Mouse (Mus musculus) lung, embryonic 16.5 days (tissue): ENCODE data around the gene Kif14. TPM values are rescaled to one million over a fixed set of nuclear protein-coding genes. Genes with fewer than 3 reads are reported as not detected.
A peak's percentile ranks its signal among the peaks of the same experiment; 100 is the strongest.

ENCODE experiments used
- ATAC-seq: fragments of 200-750 bp; cut with Nextera tagmentation; 2 replicates; pipeline ENCODE4 v1.8.0; 2017; ENCODE audit warnings: low read depth, mild to moderate bottlenecking, moderate library complexity
- H3K27ac ChIP-seq: fragments of 300-500 bp; sonication (generic); 2 replicates; pipeline ENCODE4 v1.5.1; 2014; ENCODE audit warnings: mild to moderate bottlenecking, control low read depth, low read length
- H3K27me3 ChIP-seq: fragments of 300-500 bp; sonication (generic); 2 replicates; pipeline ENCODE4 v1.6.1; 2014; ENCODE audit warnings: low read depth, low read length, mixed read lengths; ENCODE audit not compliant: control insufficient read depth, insufficient read depth
- H3K36me3 ChIP-seq: fragments of 300-500 bp; sonication (generic); 2 replicates; pipeline ENCODE4 v1.6.1; 2014; ENCODE audit warnings: low read length; ENCODE audit not compliant: control insufficient read depth, insufficient read depth
- H3K4me1 ChIP-seq: fragments of 300-500 bp; sonication (generic); replicated peaks from 2 replicates; pipeline ENCODE4 v1.6.1; 2014; ENCODE audit warnings: low read length, mixed read lengths; ENCODE audit not compliant: control insufficient read depth, insufficient read depth
- H3K4me2 ChIP-seq: fragments of 300-500 bp; sonication (generic); 2 replicates; pipeline ENCODE4 v1.6.1; 2014; ENCODE audit warnings: low read depth, low read length, control low read depth
- H3K4me3 ChIP-seq: fragments of 300-500 bp; sonication (generic); 2 replicates; pipeline ENCODE4 v1.5.1; 2014; ENCODE audit warnings: mild to moderate bottlenecking, low read length, control low read depth
- H3K9ac ChIP-seq: fragments of 300-500 bp; sonication (generic); 2 replicates; pipeline ENCODE4 v1.6.1; 2014; ENCODE audit warnings: low read length, control low read depth
- H3K9me3 ChIP-seq: fragments of 300-500 bp; sonication (generic); 2 replicates; pipeline ENCODE4 v1.6.1; 2016; ENCODE audit warnings: low read length; ENCODE audit not compliant: control insufficient read depth
- WGBS: fragments of 180-500 bp; shearing (Covaris S2); extraction: QIAGEN DNeasy Blood & Tissue Kit; methylation state at CpG from one replicate; pipeline ENCODE4 v1.1.7; 2014; 5-methylcytosine and 5-hydroxymethylcytosine counted together
- polyA plus RNA-seq: library from polyadenylated mRNA; unstranded; fragments of >200 nt; fragmentation: Nextera tagmentation; extraction: Ambion mirVana; gene quantifications from 2 replicates; pipeline ENCODE4 v1.2.1, GENCODE M21; 2015

Gene Kif14
- polyA plus RNA-seq, 1 experiment from 2014 or later: 5.6 TPM

DNA sequence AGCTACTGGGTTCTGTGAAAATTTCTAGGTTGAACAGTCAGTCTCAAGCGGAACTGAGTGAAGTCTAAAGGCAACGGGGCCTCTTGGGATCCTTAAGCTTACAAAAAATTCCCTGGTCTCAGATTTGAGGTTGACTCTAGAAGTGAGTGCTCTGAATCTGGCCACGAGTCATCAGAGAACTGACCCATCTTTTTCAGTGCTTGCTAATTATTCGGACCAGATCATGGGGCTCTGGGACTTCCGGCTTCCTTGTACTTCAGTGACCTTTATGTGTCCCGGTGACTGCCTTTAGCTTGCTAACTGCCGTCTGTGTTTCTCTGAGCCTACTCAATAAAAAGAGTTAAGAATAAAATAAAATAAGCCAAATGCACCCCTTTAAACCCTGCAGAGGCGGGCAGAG, 103.1 kb downstream of the Kif14 start:
- Histone ChIP-seq H3K9me3 (no peaks in the 10 kb centered on the region), H3K4me1 (peaks cover 3% of the 10 kb centered on the region; the same call in 1 of the 2 replicates), H3K4me3 (no peak overlapping the region), H3K27ac (no peak overlapping the region), H3K36me3 (no peaks in the 10 kb centered on the region), H3K27me3 (no peaks in the 10 kb centered on the region), H3K4me2 (no peak overlapping the region), H3K9ac (no peak overlapping the region)
- ATAC-seq: no peak
- WGBS: 75% methylated on average over 8 of the region's 8 CpGs

DNA sequence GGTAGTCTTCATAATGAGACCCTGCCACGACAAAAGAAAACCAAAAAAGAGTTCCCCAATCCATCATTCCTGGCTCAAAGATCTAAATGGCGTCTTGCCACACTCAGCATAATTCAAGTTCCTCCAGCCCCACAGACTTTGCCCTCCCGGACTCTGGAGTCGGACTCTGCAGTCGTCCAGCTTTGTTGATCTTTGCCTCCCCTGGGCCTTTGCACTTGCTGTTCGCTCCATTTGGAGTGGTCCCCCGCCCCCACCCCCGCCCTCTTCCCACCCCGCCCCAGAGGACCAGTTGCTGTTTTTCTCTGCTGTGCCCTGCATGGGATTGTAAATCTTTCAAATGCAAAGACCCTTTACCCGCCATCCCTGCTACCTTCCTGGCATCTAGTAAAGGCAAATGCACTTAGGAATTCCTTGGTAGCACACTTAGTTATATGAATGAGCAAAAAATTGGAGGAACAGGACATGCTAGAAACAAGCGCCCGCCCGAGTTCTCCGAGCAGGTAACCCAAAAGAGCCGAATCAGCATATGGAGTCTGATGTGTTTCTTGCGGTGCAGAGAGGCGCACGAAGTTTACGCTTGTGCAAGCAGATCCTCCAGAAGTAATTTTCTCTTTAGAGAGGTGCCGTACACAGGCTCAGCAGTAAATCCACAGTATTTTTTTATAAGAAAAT, 103.6 kb downstream of the Kif14 start:
- Histone ChIP-seq H3K4me2 (peak overlapping the region; percentile 39), H3K4me3 (no peak overlapping the region), H3K9me3 (no peaks in the 10 kb centered on the region), H3K27me3 (no peaks in the 10 kb centered on the region), H3K36me3 (no peaks in the 10 kb centered on the region), H3K4me1 (peaks cover 3% of the 10 kb centered on the region; the same call in 1 of the 2 replicates), H3K9ac (no peak overlapping the region), H3K27ac (no peak overlapping the region)
- no peak for ATAC-seq
- 57% methylated on average over 20 of the region's 20 CpGs for WGBS

DNA sequence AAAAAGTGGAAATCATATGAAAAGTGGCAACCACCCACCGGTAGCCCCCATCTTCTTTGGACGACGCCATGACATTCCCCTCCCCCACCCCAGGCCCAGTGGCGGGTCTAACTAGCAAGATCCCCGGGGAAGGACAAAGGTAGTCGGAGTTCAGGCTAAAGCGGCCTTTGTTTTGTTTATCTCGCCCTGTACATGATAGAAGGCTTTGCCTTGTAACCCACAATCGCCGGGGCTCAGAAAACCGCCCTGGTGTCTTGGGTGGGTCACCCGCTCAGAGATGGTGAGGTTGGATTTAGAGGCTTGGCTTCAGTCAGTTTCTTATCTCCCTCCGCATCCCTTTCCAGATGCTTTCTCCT, 104.1 kb downstream of the Kif14 start:
- no peaks in the 10 kb centered on the region for H3K27me3 ChIP-seq
- peak overlapping the region; percentile 1; the same call in 1 of the 2 replicates for H3K4me3 ChIP-seq
- no peak for ATAC-seq
- no peak overlapping the region for H3K27ac ChIP-seq
- H3K9ac ChIP-seq: no peak overlapping the region
- H3K9me3 ChIP-seq: no peaks in the 10 kb centered on the region
- peaks cover 3% of the 10 kb centered on the region; the same call in 1 of the 2 replicates for H3K4me1 ChIP-seq
- WGBS: 19% methylated on average over 13 of the region's 13 CpGs
- H3K4me2 ChIP-seq: peak overlapping the region; percentile 39
- no peaks in the 10 kb centered on the region for H3K36me3 ChIP-seq

DNA sequence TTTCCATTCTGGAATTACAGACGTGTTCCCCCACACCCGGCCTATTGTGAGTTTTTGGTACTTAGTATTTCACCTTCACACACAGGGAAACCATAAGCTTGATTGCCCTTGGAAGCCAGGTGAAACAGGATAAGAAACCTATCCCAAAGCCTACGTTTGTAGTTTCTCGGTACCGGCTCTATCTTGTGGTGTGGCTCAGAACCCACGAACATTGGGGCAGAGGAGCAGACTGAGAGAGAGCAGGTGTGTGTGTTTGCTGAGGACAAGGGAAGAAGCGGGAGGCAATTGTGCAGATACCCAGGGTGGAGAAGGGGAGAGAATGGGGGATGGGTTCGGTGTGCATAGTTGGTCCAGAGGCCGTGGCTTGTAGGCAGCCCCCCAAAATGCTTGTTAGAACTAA, 104.8 kb downstream of the Kif14 start:
- Histone ChIP-seq H3K36me3 (no peaks in the 10 kb centered on the region), H3K4me2 (no peak overlapping the region), H3K27me3 (no peaks in the 10 kb centered on the region), H3K9me3 (no peaks in the 10 kb centered on the region), H3K27ac (no peak overlapping the region), H3K4me3 (no peak overlapping the region), H3K4me1 (peaks cover 3% of the 10 kb centered on the region; the same call in 1 of the 2 replicates), H3K9ac (no peak overlapping the region)
- WGBS: 87% methylated on average over 9 of the region's 9 CpGs
- ATAC-seq: no peak

DNA sequence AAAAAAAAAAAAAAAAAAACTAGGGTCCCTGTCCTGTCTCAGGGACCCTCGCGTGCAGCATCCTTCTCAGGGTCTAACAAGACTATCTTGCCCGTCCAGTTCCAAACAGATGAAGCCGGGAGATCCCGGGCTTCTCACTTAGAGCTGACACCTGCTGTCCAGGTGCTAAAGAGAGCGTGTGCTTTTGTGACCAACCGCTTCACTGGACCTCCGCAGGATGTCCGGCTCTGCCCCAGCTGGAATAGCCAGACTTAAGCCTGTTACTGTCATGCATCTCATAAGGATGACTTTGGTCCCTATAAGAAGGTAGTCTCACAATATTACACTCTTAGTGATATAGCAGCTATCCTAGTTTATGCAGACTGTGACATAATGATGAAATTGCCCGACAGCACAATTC, 105.4 kb downstream of the Kif14 start:
- no peak overlapping the region for H3K4me3 ChIP-seq
- H3K9me3 ChIP-seq: no peaks in the 10 kb centered on the region
- WGBS: 86% methylated on average over 10 of the region's 10 CpGs
- H3K36me3 ChIP-seq: no peaks in the 10 kb centered on the region
- H3K27ac ChIP-seq: no peak overlapping the region
- H3K4me1 ChIP-seq: peaks cover 3% of the 10 kb centered on the region; the same call in 1 of the 2 replicates
- no peak overlapping the region for H3K9ac ChIP-seq
- no peak overlapping the region for H3K4me2 ChIP-seq
- no peak for ATAC-seq
- H3K27me3 ChIP-seq: no peaks in the 10 kb centered on the region

DNA sequence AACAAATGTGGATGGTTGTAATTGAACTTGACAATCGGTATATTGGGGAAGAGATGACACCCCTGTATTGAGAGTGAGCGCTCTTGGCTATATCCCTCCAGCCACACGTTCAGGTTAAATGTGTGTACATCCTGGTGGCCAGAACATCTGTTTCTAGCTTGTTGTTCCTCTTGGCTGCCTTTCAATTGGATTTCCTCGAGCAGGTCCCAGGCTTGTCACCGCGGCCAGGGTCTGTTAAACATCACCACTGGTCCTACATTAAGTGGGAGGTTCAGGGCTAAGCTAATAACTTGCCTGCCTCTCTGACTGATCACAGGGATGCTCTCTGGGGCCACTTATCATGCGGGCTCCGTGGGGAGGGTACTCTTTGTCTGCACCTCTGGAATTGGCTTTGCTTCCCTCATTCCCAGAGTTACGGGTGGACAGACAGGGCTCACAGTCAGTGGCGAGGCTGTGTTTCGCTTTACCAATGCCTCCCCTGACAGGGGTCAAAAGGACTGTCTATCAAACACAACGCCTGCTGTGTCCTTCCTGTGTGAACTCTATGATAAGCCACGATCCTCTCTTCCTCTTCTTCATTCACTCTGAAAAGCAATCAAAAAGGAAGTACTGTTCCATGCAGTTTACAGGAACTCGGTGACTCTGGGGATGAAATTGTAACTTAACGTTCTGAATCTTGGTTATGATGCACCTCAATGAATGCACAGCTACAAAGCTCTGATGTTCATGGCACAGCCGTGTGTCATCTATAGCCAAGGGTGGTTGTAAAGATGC, 111.9 kb downstream of the Kif14 start:
- no peaks in the 10 kb centered on the region for H3K36me3 ChIP-seq
- no peak for ATAC-seq
- WGBS: 37% methylated on average over 16 of the region's 16 CpGs
- H3K27me3 ChIP-seq: no peaks in the 10 kb centered on the region
- no peak overlapping the region for H3K27ac ChIP-seq
- no peaks in the 10 kb centered on the region for H3K4me1 ChIP-seq
- H3K4me3 ChIP-seq: no peak overlapping the region
- no peak overlapping the region for H3K4me2 ChIP-seq
- no peaks in the 10 kb centered on the region for H3K9me3 ChIP-seq
- H3K9ac ChIP-seq: no peak overlapping the region

DNA sequence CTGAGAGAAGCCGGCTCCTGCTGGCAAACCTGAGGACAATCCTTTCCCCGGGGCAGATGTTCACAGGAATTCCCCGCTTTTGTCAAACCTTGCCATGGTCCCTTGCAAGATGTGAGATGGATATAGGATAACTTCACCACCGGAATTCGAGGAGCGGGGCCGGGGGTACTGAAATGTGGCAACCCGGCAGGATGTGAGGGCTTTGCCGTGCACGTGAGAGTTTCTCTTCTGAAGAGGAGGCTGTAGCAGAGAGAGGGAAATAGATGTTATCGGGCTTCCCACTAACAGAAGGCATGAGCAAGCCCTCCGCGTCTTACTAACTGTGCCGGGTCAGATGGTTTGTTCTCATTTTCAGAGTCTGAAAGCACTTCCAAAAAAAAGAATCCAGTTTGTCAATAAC, 113.2 kb downstream of the Kif14 start:
- ATAC-seq: no peak
- H3K4me1 ChIP-seq: no peaks in the 10 kb centered on the region
- H3K9ac ChIP-seq: no peak overlapping the region
- H3K27me3 ChIP-seq: no peaks in the 10 kb centered on the region
- no peak overlapping the region for H3K27ac ChIP-seq
- WGBS: 85% methylated on average over 14 of the region's 14 CpGs
- no peaks in the 10 kb centered on the region for H3K36me3 ChIP-seq
- no peak overlapping the region for H3K4me3 ChIP-seq
- no peaks in the 10 kb centered on the region for H3K9me3 ChIP-seq
- no peak overlapping the region for H3K4me2 ChIP-seq

DNA sequence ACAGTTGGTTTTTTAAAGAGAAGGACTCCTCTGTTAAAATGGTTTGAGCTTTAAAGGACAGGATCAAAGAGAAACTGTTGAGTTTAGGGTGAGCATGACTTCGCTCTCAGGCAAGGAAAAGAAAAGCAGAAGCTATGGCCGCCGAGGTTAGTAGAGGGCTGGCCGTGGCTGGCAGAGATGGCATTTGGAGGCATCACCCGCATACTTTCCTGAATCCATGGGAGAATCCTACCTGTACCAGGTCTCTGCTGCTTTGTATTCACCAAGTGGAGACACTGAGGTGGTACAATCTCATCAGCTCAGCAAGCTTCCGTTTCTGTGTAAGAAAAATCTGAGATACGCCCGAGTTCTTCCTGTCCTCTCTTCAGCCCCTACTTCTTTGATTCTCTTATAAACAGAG, 114.1 kb downstream of the Kif14 start:
- no peak overlapping the region for H3K27ac ChIP-seq
- no peak overlapping the region for H3K9ac ChIP-seq
- no peaks in the 10 kb centered on the region for H3K9me3 ChIP-seq
- no peaks in the 10 kb centered on the region for H3K36me3 ChIP-seq
- H3K4me1 ChIP-seq: no peaks in the 10 kb centered on the region
- no peak overlapping the region for H3K4me3 ChIP-seq
- no peak overlapping the region for H3K4me2 ChIP-seq
- H3K27me3 ChIP-seq: no peaks in the 10 kb centered on the region
- 54% methylated on average over 8 of the region's 8 CpGs for WGBS
- ATAC-seq: no peak
